Mouse (Mus musculus): Measurements from ENCODE around the gene Fam192a. TPM values are rescaled to one million over a fixed set of nuclear protein-coding genes. Genes with fewer than 3 reads are reported as not detected.

Gene Fam192a
- polyA plus RNA-seq (2017; shearing (Covaris generic)), result 10 to 100 TPM; 49.0 to 65.0 TPM

DNA sequence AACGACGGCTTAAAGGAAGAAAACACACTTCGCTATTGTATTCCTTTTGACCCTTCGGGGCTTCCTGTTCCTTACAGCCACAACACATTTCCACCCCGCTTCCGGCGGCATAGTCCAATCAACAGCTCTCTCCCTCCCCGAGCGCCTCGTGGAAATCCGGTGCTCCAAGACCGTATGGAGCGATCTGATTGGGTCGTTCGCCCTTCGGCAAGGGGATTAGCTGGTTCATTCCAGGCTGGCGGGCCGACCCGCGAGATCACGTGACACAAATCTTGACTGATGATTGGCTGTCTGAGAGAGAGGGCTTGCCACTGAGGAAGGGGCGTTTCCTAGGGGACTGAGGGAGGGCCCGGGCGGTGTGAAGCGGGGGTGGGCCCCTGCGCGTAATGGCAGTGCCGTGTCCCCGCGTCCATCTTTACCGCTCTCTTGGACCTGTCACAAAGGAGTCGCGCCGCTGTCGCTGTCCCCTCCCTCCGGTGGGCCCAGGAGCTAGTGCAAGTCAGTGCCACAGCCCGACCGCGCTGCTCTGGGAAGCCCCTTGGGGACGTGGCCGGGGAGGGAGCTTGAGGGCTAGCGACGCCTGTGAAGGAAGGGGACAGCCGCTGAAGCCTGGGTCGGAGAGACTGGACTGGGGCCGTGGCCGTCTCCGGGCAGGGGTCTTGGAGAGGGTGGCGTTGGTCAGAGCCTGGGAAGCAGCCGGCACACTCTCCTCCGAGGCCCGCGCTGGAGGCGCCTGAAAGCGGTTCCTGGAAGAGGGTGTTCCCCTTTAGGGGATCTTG lies at the start of gene Fam192a, which contains the start of gene Rspry1:
Gene Fam192a, minus strand, starts transcription at position 391 of the 779 bp plus-strand sequence.
Gene Rspry1, plus strand, starts transcription at position 331 of the 779 bp plus-strand sequence.
- ATAC-seq, result peak; percentile 96

GRCm38 (mm10) chr8:94649496-94649895 lies 47.7 kb upstream of the Fam192a start:
- ATAC-seq, result no peak

GRCm38 (mm10) chr8:94646165-94646564 lies 44.4 kb upstream of the Fam192a start:
- ATAC-seq, result no peak

- no peak for ATAC-seq
These were observed 43.4 kb upstream of the Fam192a start for GRCm38 (mm10) chr8:94645202-94645601.

DNA sequence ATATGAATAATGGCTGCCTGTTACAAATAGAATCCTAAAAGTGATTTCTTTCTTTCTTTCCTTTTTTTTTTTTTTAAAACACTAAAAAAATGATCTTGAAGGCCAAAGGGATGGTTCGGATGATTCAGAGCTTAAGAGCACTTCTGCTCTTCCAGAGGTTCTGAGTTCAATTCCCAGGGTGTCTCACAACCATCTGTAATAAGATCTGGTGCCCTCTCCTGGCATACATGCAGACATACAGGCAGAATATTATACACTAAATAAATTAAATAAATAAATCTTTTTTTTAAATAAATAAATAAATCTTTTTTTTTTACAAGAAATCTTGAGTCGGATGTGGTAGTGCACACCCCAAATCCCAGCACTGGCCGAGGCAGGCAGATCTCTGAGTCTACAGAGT lies 40.1 kb upstream of the Fam192a start:
- no peak for ATAC-seq

GRCm38 (mm10) chr8:94641183-94641582 lies 39.4 kb upstream of the Fam192a start:
- no peak for ATAC-seq

- peak; percentile 93 for ATAC-seq
These were observed 32.4 kb upstream of the Fam192a start for GRCm38 (mm10) chr8:94634211-94634610.

GRCm38 (mm10) chr8:94633564-94634194 lies 31.9 kb upstream of the Fam192a start:
- ATAC-seq, result peak; percentile 50

- no peak for ATAC-seq
These were observed 23.1 kb upstream of the Fam192a start for GRCm38 (mm10) chr8:94624885-94625284.

DNA sequence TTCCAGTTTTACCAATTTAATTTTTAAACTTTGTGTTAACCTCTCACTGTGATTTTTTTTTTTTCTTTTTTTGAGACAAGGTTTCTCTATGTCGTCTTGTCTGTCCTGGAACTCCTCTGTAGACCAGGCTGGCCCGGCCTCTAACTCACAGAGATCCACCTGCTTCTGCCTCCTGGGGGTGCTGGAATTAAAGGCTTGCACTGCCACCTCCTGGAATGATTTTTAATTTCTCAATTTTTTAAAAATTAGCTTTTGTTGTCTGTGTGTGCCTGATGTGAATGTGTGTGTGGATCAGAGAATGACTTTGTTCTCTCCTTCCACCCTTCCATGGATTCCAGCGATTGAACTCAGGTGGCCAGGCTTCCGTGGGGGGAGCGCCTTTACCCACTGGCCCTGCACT lies 5.3 kb upstream of the Fam192a start:
- no peak for ATAC-seq

- no peak for ATAC-seq
These were observed 2.2 kb upstream of the Fam192a start for GRCm38 (mm10) chr8:94604030-94604429.

GRCm38 (mm10) chr8:94602471-94603131 lies 804 bp upstream of the Fam192a start:
- no peak for ATAC-seq

- ATAC-seq, result no peak
These were observed 677 bp downstream of the Fam192a start for GRCm38 (mm10) chr8:94601034-94601606.

GRCm38 (mm10) chr8:94600478-94600877 lies 1.3 kb downstream of the Fam192a start:
- ATAC-seq, result no peak

DNA sequence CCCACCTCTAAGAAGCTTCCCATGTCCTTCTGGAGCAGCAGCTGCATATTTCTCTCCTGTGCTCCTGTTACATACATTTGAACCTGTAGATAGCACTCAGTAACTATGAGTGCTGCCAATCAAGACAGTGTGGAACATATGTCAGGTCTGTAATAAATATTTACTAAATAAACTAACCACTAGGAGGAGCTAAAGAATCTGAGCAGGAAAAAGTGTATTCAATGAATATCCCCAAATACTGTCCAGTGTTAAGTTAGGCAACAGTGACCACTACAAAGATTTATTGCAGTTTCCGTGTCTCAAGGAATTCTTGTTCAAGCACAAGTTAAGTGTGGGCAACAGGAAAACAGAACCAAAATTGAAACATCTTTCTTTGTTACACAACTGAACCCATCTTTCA lies 7.6 kb downstream of the Fam192a start:
- no peak for ATAC-seq

DNA sequence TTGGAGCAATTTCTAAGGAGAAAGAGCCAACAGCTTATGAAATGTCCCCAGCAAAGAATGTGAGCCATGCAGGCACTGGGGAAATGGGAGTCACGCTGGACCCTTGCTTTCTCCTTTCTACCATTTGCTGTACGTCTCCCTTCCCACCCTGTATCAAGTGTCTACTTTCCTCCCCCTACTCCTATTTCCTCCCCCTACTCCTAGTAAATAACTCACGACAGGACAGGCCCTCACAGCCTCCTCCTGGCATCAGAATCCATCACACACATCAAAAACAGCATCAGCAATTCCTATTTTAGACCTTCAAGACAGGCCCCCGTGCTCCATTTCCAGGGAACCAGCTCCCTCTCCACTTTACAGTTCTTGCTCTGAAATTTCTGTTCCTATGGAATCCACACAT lies 10.1 kb downstream of the Fam192a start:
- no peak for ATAC-seq

DNA sequence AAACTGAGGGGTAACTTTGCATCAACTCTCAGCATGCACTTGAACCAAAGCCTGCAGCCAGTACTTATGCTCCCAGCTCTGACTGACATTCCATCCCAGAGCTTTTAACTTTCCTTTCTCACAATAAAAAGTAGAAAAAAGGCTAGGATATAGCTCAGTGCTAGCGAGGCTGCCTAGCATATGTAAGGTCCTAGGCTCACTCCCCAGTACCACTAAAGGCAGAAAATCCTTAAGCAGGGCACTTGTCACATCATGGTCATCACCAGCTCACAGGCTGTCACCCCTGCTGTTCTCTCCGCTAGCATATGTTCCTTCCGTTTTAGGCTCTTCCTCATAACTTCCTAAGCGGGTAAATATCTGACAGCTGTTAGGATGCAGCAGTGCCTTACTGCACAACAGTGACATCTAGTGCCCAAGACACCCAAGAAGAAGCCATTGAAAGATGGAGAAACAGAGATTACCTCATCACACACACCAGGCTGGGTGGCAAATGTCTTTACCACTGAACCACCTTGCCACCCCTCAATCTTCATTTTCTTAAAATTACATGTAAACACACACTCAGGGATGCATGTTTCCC lies 17.5 kb downstream of the Fam192a start:
- ATAC-seq, result no peak

DNA sequence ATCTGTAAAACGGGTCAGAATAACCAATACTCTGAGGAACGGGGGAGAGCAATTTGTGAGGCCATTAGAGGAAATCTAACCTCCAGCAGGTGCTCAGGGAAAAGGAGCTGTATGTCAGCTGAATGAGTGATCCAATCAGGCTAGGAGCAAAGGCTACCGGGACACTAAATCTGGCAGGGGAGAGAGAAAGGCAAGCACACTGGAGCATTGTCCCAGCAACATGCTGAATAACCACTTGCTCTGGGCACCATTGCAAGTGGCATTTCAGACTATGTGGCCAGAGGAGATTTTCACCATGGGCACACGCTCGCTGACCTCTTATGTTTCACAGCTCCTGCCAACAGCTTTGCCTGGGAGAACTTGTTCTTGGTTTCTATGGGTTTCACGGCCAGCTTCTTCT lies 19.2 kb downstream of the Fam192a start:
- ATAC-seq, result no peak

GRCm38 (mm10) chr8:94581820-94582483 lies 19.8 kb downstream of the Fam192a start:
- no peak for ATAC-seq

DNA sequence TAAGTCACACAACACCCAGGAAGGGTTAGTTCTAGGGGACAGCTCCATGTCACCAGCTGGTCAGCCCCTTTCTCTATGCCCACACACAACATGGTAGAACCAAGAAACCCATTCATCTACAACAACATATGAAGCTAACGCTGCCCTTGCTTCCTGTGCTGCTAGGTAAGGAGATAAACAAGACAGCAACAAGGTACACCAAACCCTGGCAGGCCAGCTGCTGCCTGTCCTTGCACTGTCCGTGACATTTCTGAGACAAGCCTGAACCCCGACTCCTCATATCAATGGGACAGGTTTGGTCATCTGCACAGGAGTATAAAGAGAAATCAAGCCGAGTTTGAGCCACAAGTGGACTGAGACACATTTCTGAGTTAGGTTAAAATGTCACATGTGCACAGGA lies 26.6 kb downstream of the Fam192a start:
- ATAC-seq, result no peak

GRCm38 (mm10) chr8:94574159-94574907 lies 27.5 kb downstream of the Fam192a start:
- ATAC-seq, result no peak

Data from activated CD4-positive, CD25-positive, alpha-beta regulatory T cell, adult 4 months (primary cell).